Mouse (Mus musculus): ENCODE data around the gene Usp27x.

- TF ChIP-seq CTCF (IDR thresholded peaks at IDR 0.05; ENCODE audit: extremely low read depth, insufficient read depth, low read length) = 0 out of 2 replicates have a peak, but pooled peaks have one; percentile 5
- 0 out of 2 replicates have a peak, but pooled peaks have one; percentile 12 for TF ChIP-seq POLR2A (IDR thresholded peaks at IDR 0.05; ENCODE audit: extremely low read depth, insufficient read depth, low read length)
Measured at GRCm38 (mm10) chrX:7375716-7376480, at the start of gene Usp27x.

Data from cortical plate, adult 2 months (tissue).